In genomic region chr10:121421657-121422290, GRCm38 (mm10) we compare ENCODE assay signal across 25 mouse cellular contexts. TPM values are rescaled to one million over a fixed set of nuclear protein-coding genes. Genes with fewer than 3 reads are reported as not detected.
DNase-seq lines count a peak whose midpoint lies in the region; ATAC-seq and TF ChIP-seq lines count a peak whose summit lies in the region.
"Had no signal": no experiment of that assay in that cellular context is flagged by ENCODE, and none has a peak within 500 bp of the region (broad histone marks: within the 10 kb centered on the region; RNA-seq: fewer than 3 reads in every experiment).

No protein-coding gene starts in this region.

- WGBS in forebrain, embryonic 12.5 days, result 91% methylated on average over 11 of the region's 11 CpGs
- WGBS in forebrain, embryonic 10.5 days, result 93% methylated on average over 11 of the region's 11 CpGs
- 83% methylated on average over 11 of the region's 11 CpGs for WGBS in heart, embryonic 10.5 days
- WGBS in heart, embryonic 16.5 days, result 81% methylated on average over 11 of the region's 11 CpGs
- 92% methylated on average over 11 of the region's 11 CpGs for WGBS in spleen, adult 2 months

- peaks cover 12% of the 10 kb centered on the region for H3K4me1 ChIP-seq in forebrain, embryonic 12.5 days
- peaks cover 59% of the 10 kb centered on the region for H3K4me1 ChIP-seq in forebrain, embryonic 10.5 days
- peaks cover 85% of the 10 kb centered on the region for H3K4me1 ChIP-seq in heart, embryonic 10.5 days
- peaks cover 63% of the 10 kb centered on the region for H3K4me1 ChIP-seq in heart, embryonic 16.5 days (ENCODE audit: control insufficient read depth, insufficient read depth, low read length)
- peaks cover 48% of the 10 kb centered on the region for H3K4me1 ChIP-seq in spleen, adult 2 months (ENCODE audit: control insufficient read depth, insufficient read depth, insufficient read length)

- H3K9me3 ChIP-seq in forebrain, embryonic 12.5 days, result no peaks in the 10 kb centered on the region
- H3K9me3 ChIP-seq in forebrain, embryonic 10.5 days, result no peaks in the 10 kb centered on the region
- H3K9me3 ChIP-seq in heart, embryonic 10.5 days, result no peaks in the 10 kb centered on the region
- H3K9me3 ChIP-seq in heart, embryonic 16.5 days (replicated peaks; ENCODE audit: control insufficient read depth, low read length), result no peaks in the 10 kb centered on the region
- H3K9me3 ChIP-seq: embryonic facial prominence, embryonic 15.5 days; G1E had no signal

- 0 out of 2 replicates have a peak, but pooled peaks have one; percentile 28 for ATAC-seq in forebrain, embryonic 12.5 days (ENCODE audit: low FRiP score)
- ATAC-seq in heart, embryonic 16.5 days (replicated peaks; ENCODE audit: extremely low read depth, insufficient read depth, low FRiP score), result no peak
- ATAC-seq: CD4-positive, CD25-positive, alpha-beta regulatory T cell, adult 4 months; forebrain, embryonic 16.5 days; hindbrain, embryonic 16.5 days; inflammation-experienced regulatory T-cells, adult 6 months had no signal

- H3K36me3 ChIP-seq in forebrain, embryonic 12.5 days (replicated peaks), result no peaks in the 10 kb centered on the region
- no peaks in the 10 kb centered on the region for H3K36me3 ChIP-seq in forebrain, embryonic 10.5 days (replicated peaks)
- H3K36me3 ChIP-seq in heart, embryonic 10.5 days, result peaks cover 3% of the 10 kb centered on the region; the same call in 1 of the 2 replicates
- H3K36me3 ChIP-seq in heart, embryonic 16.5 days (ENCODE audit: control insufficient read depth, insufficient read depth), result 0 out of 2 replicates have a peak, but pooled peaks cover under 1% of the 10 kb centered on the region
- no peaks in the 10 kb centered on the region for H3K36me3 ChIP-seq in spleen, adult 2 months (ENCODE audit: control insufficient read depth, insufficient read depth, low read length)
- H3K36me3 ChIP-seq: embryonic facial prominence, embryonic 15.5 days; G1E had no signal

- H3K27ac ChIP-seq in forebrain, embryonic 12.5 days, result no peak overlapping the region
- H3K27ac ChIP-seq in forebrain, embryonic 10.5 days, result no peak overlapping the region
- H3K27ac ChIP-seq in heart, embryonic 10.5 days, result peak overlapping the region; percentile 47
- 0 out of 2 replicates have a peak overlapping the region, but pooled peaks have one; percentile 11 for H3K27ac ChIP-seq in heart, embryonic 16.5 days (ENCODE audit: low read length)
- H3K27ac ChIP-seq in spleen, adult 2 months (ENCODE audit: insufficient read depth, low read length), result peak overlapping the region; percentile 89; the same call in 1 of the 2 replicates

- H3K4me3 ChIP-seq in forebrain, embryonic 12.5 days (replicated peaks), result no peak overlapping the region
- H3K4me3 ChIP-seq in forebrain, embryonic 10.5 days, result no peak overlapping the region
- no peak overlapping the region for H3K4me3 ChIP-seq in heart, embryonic 10.5 days
- H3K4me3 ChIP-seq in heart, embryonic 16.5 days (ENCODE audit: low read length), result no peak overlapping the region
- no peak overlapping the region for H3K4me3 ChIP-seq in spleen, adult 2 months (ENCODE audit: extremely low read depth, insufficient read depth, insufficient read length)
- H3K4me3 ChIP-seq: embryonic facial prominence, embryonic 15.5 days; erythroblast, embryonic 14.5 days had no signal

- TF ChIP-seq CTCF in spleen, adult 2 months (IDR thresholded peaks at IDR 0.05; ENCODE audit: extremely low read depth, insufficient read depth, insufficient read length, insufficient replicate concordance), result no peak

- peaks cover 7% of the 10 kb centered on the region; the same call in 1 of the 2 replicates for H3K27me3 ChIP-seq in forebrain, embryonic 12.5 days
- H3K27me3 ChIP-seq in forebrain, embryonic 10.5 days (ENCODE audit: poor library complexity, severe bottlenecking), result no peaks in the 10 kb centered on the region
- no peaks in the 10 kb centered on the region for H3K27me3 ChIP-seq in heart, embryonic 10.5 days (ENCODE audit: insufficient read depth, poor library complexity, severe bottlenecking)
- no peaks in the 10 kb centered on the region for H3K27me3 ChIP-seq in heart, embryonic 16.5 days (ENCODE audit: control insufficient read depth, insufficient read depth, low read length)
- H3K27me3 ChIP-seq in spleen, adult 2 months (ENCODE audit: control insufficient read depth, insufficient read depth, low read length), result no peaks in the 10 kb centered on the region
- H3K27me3 ChIP-seq: embryonic facial prominence, embryonic 15.5 days had no signal

- no peak for DNase-seq in forebrain, embryonic 10.5 days (ENCODE audit: extremely low spot score, low spot score)
- DNase-seq in heart, embryonic 10.5 days (ENCODE audit: low spot score), result no peak
- no peak for DNase-seq in heart, postnatal 4 days
- no peak for DNase-seq in heart, adult 9 months (ENCODE audit: low spot score in 2 of 2)
- DNase-seq in spleen, adult 2 months (ENCODE audit: low read depth in 1 of 2, low spot score in 2 of 2), result no peak
- no peak for DNase-seq in spleen, postnatal 14 days (ENCODE audit: low spot score in 2 of 2)
- DNase-seq: adrenal gland, adult 8-10 months; adrenal gland, postnatal 36 days; B cell, adult 2 months; cerebellum, adult 11 months; cerebellum, adult 8-10 months; cerebellum, postnatal 14 days; embryo, embryonic 11 days; gastrocnemius, postnatal 36 days; kidney, adult 11 months; kidney, adult 9 months had no signal

- H3K9ac ChIP-seq in forebrain, embryonic 12.5 days, result no peak overlapping the region
- no peak overlapping the region for H3K9ac ChIP-seq in heart, embryonic 16.5 days (ENCODE audit: low read length)
- H3K9ac ChIP-seq: embryonic facial prominence, embryonic 15.5 days had no signal

- TF ChIP-seq POLR2A in spleen, adult 2 months (IDR thresholded peaks at IDR 0.05; ENCODE audit: low read depth, low read length), result no peak

- no peak overlapping the region for H3K4me2 ChIP-seq in forebrain, embryonic 12.5 days
- no peak overlapping the region for H3K4me2 ChIP-seq in heart, embryonic 16.5 days (ENCODE audit: low read depth, low read length)
- H3K4me2 ChIP-seq: embryonic facial prominence, embryonic 15.5 days had no signal

RNA-seq across cellular contexts. Expression of gene Rassf3, which starts 54.4 kb away (rescaled TPM):
- 6.6 and 7.3 TPM in 2 replicates for polyA plus RNA-seq in forebrain, embryonic 12.5 days (2016; fragmentation: Nextera tagmentation; extraction: Ambion mirVana)
- polyA plus RNA-seq in forebrain, embryonic 10.5 days (2016; fragmentation: Nextera tagmentation; extraction: Ambion mirVana), result 10.6 and 12.2 TPM in 2 replicates
- 19.6 and 21.1 TPM in 2 replicates for polyA plus RNA-seq in heart, embryonic 10.5 days (2016; fragmentation: Nextera tagmentation; extraction: Ambion mirVana)
- 10 to 100 TPM; 82.2 to 85.0 TPM for total RNA-seq in heart, postnatal 4 days (2021)
- 24.1 and 24.8 TPM in 2 replicates for polyA plus RNA-seq in heart, embryonic 16.5 days (2015; fragmentation: Nextera tagmentation; extraction: Ambion mirVana)
- 20.4 and 26.2 TPM in 2 replicates for polyA plus RNA-seq in spleen, adult 2 months (2012; rRNA removed)

RNA-seq across cellular contexts. Expression of gene Gns, which starts 56.9 kb away (rescaled TPM):
- polyA plus RNA-seq in forebrain, embryonic 12.5 days (2016; fragmentation: Nextera tagmentation; extraction: Ambion mirVana), result 38.9 and 40.1 TPM in 2 replicates
- polyA plus RNA-seq in forebrain, embryonic 10.5 days (2016; fragmentation: Nextera tagmentation; extraction: Ambion mirVana), result 34.9 and 37.6 TPM in 2 replicates
- polyA plus RNA-seq in heart, embryonic 10.5 days (2016; fragmentation: Nextera tagmentation; extraction: Ambion mirVana), result 31.4 and 33.6 TPM in 2 replicates
- 10 to 100 TPM; 66.2 to 66.9 TPM for total RNA-seq in heart, postnatal 4 days (2021)
- polyA plus RNA-seq in heart, embryonic 16.5 days (2015; fragmentation: Nextera tagmentation; extraction: Ambion mirVana), result 29.0 and 31.9 TPM in 2 replicates
- polyA plus RNA-seq in spleen, adult 2 months (2012; rRNA removed), result 66.8 and 181 TPM in 2 replicates

Comparison
In these comparisons a context has a peak if more than half of its experiments do, and no peak if none do; other contexts are left out.
1. H3K27ac ChIP-seq: peak in heart, embryonic 10.5 days (single experiment), heart, embryonic 16.5 days (single experiment) and spleen, adult 2 months (single experiment); none in forebrain, embryonic 12.5 days (single experiment) and forebrain, embryonic 10.5 days (single experiment).